Mouse (Mus musculus) ES-Bruce4 (cell line): ENCODE measurements around the gene Cdc27.

ENCODE experiments used
- EP300 ChIP-seq: IDR thresholded peaks from 2 replicates; pipeline ENCODE4 v1.6.1; 2011; ENCODE audit warnings: low read depth, low read length; ENCODE audit not compliant: insufficient read depth
- POLR2A ChIP-seq: IDR thresholded peaks from one replicate; pipeline ENCODE4 v1.8.1; 2011; ENCODE audit warnings: low read length; ENCODE audit not compliant: insufficient read depth

- TF ChIP-seq EP300, result no peak
- TF ChIP-seq POLR2A, result no peak
These were observed 27.7 kb upstream of the Cdc27 start for GRCm38 (mm10) chr11:104578074-104578473.
